Mouse (Mus musculus) MEL (cell line): ENCODE results near the gene Map7d1. TPM values are rescaled to one million over a fixed set of nuclear protein-coding genes. Genes with fewer than 3 reads are reported as not detected.

ENCODE experiments used
- DNase-seq: peaks from one replicate; pipeline ENCODE4 v3.0.0; 2011; ENCODE audit warnings: low read depth, low spot score
- H3K27ac ChIP-seq: 2 replicates; pipeline ENCODE4 v1.5.1; 2012; ENCODE audit warnings: low read depth, mild to moderate bottlenecking, control low read depth, low read length, moderate library complexity; ENCODE audit not compliant: control insufficient read depth
- H3K27me3 ChIP-seq, 2 experiments: fragments of 150-350 bp in 1 of 2; sonication (generic) in 1 of 2; 2 replicates each; pipeline ENCODE4 v1.6.1; 2012; ENCODE audit warnings: low read length in 2 of 2, mild to moderate bottlenecking in 2 of 2, improper control_type of control experiment in 1 of 2, moderate library complexity in 1 of 2; ENCODE audit not compliant: insufficient read depth in 2 of 2, control insufficient read depth in 1 of 2
- H3K36me3 ChIP-seq, 2 experiments: 2 replicates each; pipeline ENCODE4 v1.6.1; 2012 to 2014; ENCODE audit warnings: low read length in 2 of 2, improper control_type of control experiment in 1 of 2, inconsistent platforms in 1 of 2, mild to moderate bottlenecking in 1 of 2; ENCODE audit not compliant: insufficient read depth in 2 of 2, control insufficient read depth in 1 of 2
- H3K4me1 ChIP-seq, 2 experiments: fragments of 150-350 bp in 1 of 2; sonication (generic) in 1 of 2; 2 replicates each; pipeline ENCODE4 v1.6.1; 2012; ENCODE audit warnings: low read length in 2 of 2, improper control_type of control experiment in 1 of 2, mild to moderate bottlenecking in 1 of 2; ENCODE audit not compliant: insufficient read depth in 2 of 2, control insufficient read depth in 1 of 2
- H3K4me3 ChIP-seq, 2 experiments: fragments of 150-350 bp in 1 of 2; sonication (generic) in 1 of 2; 2 replicates each; pipeline ENCODE4 v1.5.1; 2012; ENCODE audit warnings: low read depth in 2 of 2, low read length in 2 of 2, mild to moderate bottlenecking in 2 of 2, moderate library complexity in 2 of 2, control low read depth in 1 of 2, improper control_type of control experiment in 1 of 2; ENCODE audit not compliant: control insufficient read depth in 1 of 2, insufficient read depth in 1 of 2
- H3K79me2 ChIP-seq: 2 replicates; pipeline ENCODE4 v1.6.1; 2012; ENCODE audit warnings: mild to moderate bottlenecking, low read length, moderate library complexity; ENCODE audit not compliant: control insufficient read depth, poor library complexity, insufficient read depth
- H3K9ac ChIP-seq: 2 replicates; pipeline ENCODE4 v1.6.1; 2012; ENCODE audit warnings: low read depth, mild to moderate bottlenecking, control low read depth, low read length, moderate library complexity; ENCODE audit not compliant: control insufficient read depth, poor library complexity, severe bottlenecking
- H3K9me3 ChIP-seq: fragments of 150-350 bp; sonication (generic); replicated peaks from 2 replicates; pipeline ENCODE4 v1.6.1; 2012; ENCODE audit warnings: mild to moderate bottlenecking, low read length, improper control_type of control experiment, moderate library complexity; ENCODE audit not compliant: insufficient read depth
- CHD1 ChIP-seq: IDR thresholded peaks from 2 replicates; pipeline ENCODE4 v1.6.1; 2012; ENCODE audit warnings: low read depth, mild to moderate bottlenecking, inconsistent platforms, low read length, improper control_type of control experiment
- CTCF ChIP-seq, 3 experiments: IDR thresholded peaks in 2 of 3; conservative IDR thresholded peaks in 1 of 3; 2 replicates each; pipeline ENCODE4 v1.5.1; 2011 to 2012; ENCODE audit warnings: low read length in 3 of 3, low read depth in 2 of 3, mild to moderate bottlenecking in 2 of 3, improper control_type of control experiment in 1 of 3, inconsistent platforms in 1 of 3, mixed read lengths in 1 of 3, moderate library complexity in 1 of 3; ENCODE audit not compliant: control insufficient read depth in 1 of 3, insufficient read depth in 1 of 3, poor library complexity in 1 of 3, severe bottlenecking in 1 of 3
- E2F4 ChIP-seq: IDR thresholded peaks from 2 replicates; pipeline ENCODE4 v1.6.1; 2011; ENCODE audit warnings: low read depth, low read length, improper control_type of control experiment, borderline replicate concordance
- ELF1 ChIP-seq: IDR thresholded peaks from 2 replicates; pipeline ENCODE4 v1.6.1; 2014; ENCODE audit warnings: low read depth, mild to moderate bottlenecking, inconsistent platforms, low read length, improper control_type of control experiment, moderate library complexity
- EP300 ChIP-seq, 2 experiments: IDR thresholded peaks; 2 replicates each; pipeline ENCODE4 v1.6.1; 2011; ENCODE audit warnings: improper control_type of control experiment in 2 of 2, low read length in 2 of 2, low read depth in 1 of 2, mild to moderate bottlenecking in 1 of 2
- GATA1 ChIP-seq: IDR thresholded peaks from 2 replicates; pipeline ENCODE4 v1.6.1; 2011; ENCODE audit warnings: low read depth, low read length, improper control_type of control experiment
- HCFC1 ChIP-seq: IDR thresholded peaks from 2 replicates; pipeline ENCODE4 v1.6.1; 2012; ENCODE audit warnings: low read depth, mild to moderate bottlenecking, inconsistent platforms, low read length, improper control_type of control experiment, moderate library complexity
- MAZ ChIP-seq: IDR thresholded peaks from 2 replicates; pipeline ENCODE4 v1.6.1; 2012; ENCODE audit warnings: low read depth, mild to moderate bottlenecking, inconsistent platforms, low read length, improper control_type of control experiment
- MXI1 ChIP-seq: IDR thresholded peaks from 2 replicates; pipeline ENCODE4 v1.6.1; 2011; ENCODE audit warnings: mild to moderate bottlenecking, low read depth, low read length, improper control_type of control experiment
- MYB ChIP-seq: IDR thresholded peaks from 2 replicates; pipeline ENCODE4 v1.6.1; 2011; ENCODE audit warnings: mild to moderate bottlenecking, low read depth, low read length, improper control_type of control experiment
- POLR2A ChIP-seq, 2 experiments: IDR thresholded peaks; 2 replicates each; pipeline ENCODE4 v1.6.1; 2011 to 2012; ENCODE audit warnings: low read length in 2 of 2, mild to moderate bottlenecking in 2 of 2, control low read depth in 1 of 2, improper control_type of control experiment in 1 of 2, low read depth in 1 of 2, moderate library complexity in 1 of 2; ENCODE audit not compliant: control insufficient read depth in 1 of 2, insufficient read depth in 1 of 2, poor library complexity in 1 of 2
- RCOR1 ChIP-seq: IDR thresholded peaks from 2 replicates; pipeline ENCODE4 v1.6.1; 2012; ENCODE audit warnings: low read depth, mild to moderate bottlenecking, inconsistent platforms, low read length, improper control_type of control experiment
- TBP ChIP-seq: IDR thresholded peaks from 2 replicates; pipeline ENCODE4 v1.8.0; 2011; ENCODE audit warnings: low read depth, low read length, improper control_type of control experiment
- ZKSCAN1 ChIP-seq: IDR thresholded peaks from 2 replicates; pipeline ENCODE4 v1.6.1; 2012; ENCODE audit warnings: low read depth, mild to moderate bottlenecking, inconsistent platforms, low read length, improper control_type of control experiment, moderate library complexity
- ZMIZ1 ChIP-seq: IDR thresholded peaks from 2 replicates; pipeline ENCODE4 v1.6.1; 2012; ENCODE audit warnings: low read depth, mild to moderate bottlenecking, inconsistent platforms, low read length, improper control_type of control experiment, moderate library complexity
- ZNF384 ChIP-seq: IDR thresholded peaks from 2 replicates; pipeline ENCODE4 v1.6.1; 2012; ENCODE audit warnings: low read depth, mild to moderate bottlenecking, inconsistent platforms, low read length, improper control_type of control experiment
- polyA plus RNA-seq, 2 experiments: library from polyadenylated mRNA; stranded (reverse) in 1 of 2; unstranded in 1 of 2; fragments of >175 nt in 1 of 2; fragments of >200 nt in 1 of 2; gene quantifications; 2 replicates each; pipeline versions ENCODE4 v1.2.1 to v1.2.4; 2012; ENCODE audit warnings: low replicate concordance in 2 of 2, low read depth in 1 of 2; ENCODE audit not compliant: insufficient read length in 2 of 2, insufficient read depth in 1 of 2, missing spikeins in 1 of 2
- total RNA-seq: library from RNA; depleted of rRNA; stranded (reverse); fragments of 300-350 nt; gene quantifications from 2 replicates; pipeline ENCODE4 v1.2.3, GENCODE M21; 2012

Map7d1 gene
- total and polyA plus RNA-seq, 3 experiments, result 15.4 to 58.2 TPM; not detected in 1

GRCm38 (mm10) chr4:126200656-126201055 lies 55.5 kb downstream of the Map7d1 start (continued):
- no peak for TF ChIP-seq ZKSCAN1
- TF ChIP-seq POLR2A (IDR thresholded peaks at IDR 0.05; ENCODE audit: control insufficient read depth in 1 of 2, insufficient read depth in 1 of 2, low read depth in 1 of 2, low read length in 2 of 2, poor library complexity in 1 of 2), result no peak
- no peak for TF ChIP-seq ZNF384
- no peak for TF ChIP-seq RCOR1
- TF ChIP-seq, all 39 proteins: peak for 0

GRCm38 (mm10) chr4:126200036-126200435 lies 56.1 kb downstream of the Map7d1 start:
- no peaks in the 10 kb centered on the region for H3K9me3 ChIP-seq
- peak overlapping the region; percentile 93 for H3K9ac ChIP-seq
- H3K4me1 ChIP-seq, result peaks cover 15 to 28% of the 10 kb centered on the region in 2 experiments
- H3K36me3 ChIP-seq, result peaks cover 28 to 41% of the 10 kb centered on the region in 2 experiments
- peak; percentile 41 for DNase-seq
- TF ChIP-seq GATA1, result no peak
- no peak for TF ChIP-seq CHD1
- TF ChIP-seq ELF1, result no peak
- TF ChIP-seq HCFC1, result no peak
- TF ChIP-seq E2F4, result no peak
- no peak for TF ChIP-seq TBP
- TF ChIP-seq EP300 (IDR thresholded peaks at IDR 0.05; ENCODE audit: low read depth in 1 of 2, low read length in 2 of 2), result no peak
- TF ChIP-seq MAZ, result no peak
- no peak for TF ChIP-seq MYB
- TF ChIP-seq CTCF (IDR thresholded peaks at IDR 0.05 in 2 of 3, conservative IDR thresholded peaks at IDR 0.05 in 1 of 3; ENCODE audit: control insufficient read depth in 1 of 3, insufficient read depth in 1 of 3, low read depth in 2 of 3, low read length in 3 of 3, poor library complexity in 1 of 3, severe bottlenecking in 1 of 3), result no peak
- TF ChIP-seq ZNF384, result no peak
- TF ChIP-seq, all 39 proteins: peak for 0
- no peak overlapping the region; the same call in 1 of the 2 replicates for H3K27ac ChIP-seq
- H3K4me3 ChIP-seq, result peak overlapping the region; percentile 90 to 95
- peaks cover 70% of the 10 kb centered on the region for H3K79me2 ChIP-seq
- H3K27me3 ChIP-seq, result no peaks in the 10 kb centered on the region

- peak; percentile 49 for DNase-seq
- Histone ChIP-seq H3K36me3 (peaks cover 32 to 41% of the 10 kb centered on the region in 2 experiments), H3K27me3 (no peaks in the 10 kb centered on the region), H3K9me3 (no peaks in the 10 kb centered on the region), H3K4me1 (peaks cover 15 to 28% of the 10 kb centered on the region in 2 experiments), H3K4me3 (peak overlapping the region; percentile 90 to 95), H3K79me2 (peaks cover 75% of the 10 kb centered on the region), H3K27ac (no peak overlapping the region), H3K9ac (peak overlapping the region; percentile 93)
- TF ChIP-seq ZMIZ1 (no peak), MXI1 (peak; percentile 58; the same call in 1 of the 2 replicates)
These were observed 56.6 kb downstream of the Map7d1 start for GRCm38 (mm10) chr4:126199556-126199955.
